Mouse (Mus musculus) cerebellum, postnatal 36 days (tissue): ENCODE results near the gene Atp5b.
"Not testable (repeated sequence)": the region's sequence is repeated elsewhere in the genome, so short reads cannot be mapped to it uniquely, and the experiment has no call there.

ENCODE experiments used
- DNase-seq, 2 experiments: peaks; one replicate each; pipeline ENCODE4 v3.0.0; 2021 to 2022; ENCODE audit warnings: mixed read lengths in 2 of 2

Gene Atp5b

GRCm38 (mm10) chr10:128082880-128083421 is at the start of gene Atp5b:
Atp5b (plus strand) TSS chr10:128083273.
- DNase-seq: peak; percentile 98 to 99

- DNase-seq: peak; percentile 32 to 43
Measured at GRCm38 (mm10) chr10:128036746-128037425, 46.2 kb upstream of the Atp5b start.

GRCm38 (mm10) chr10:128037921-128038320 is 45.2 kb upstream of the Atp5b start:
- DNase-seq: no peak

- no peak for DNase-seq
Measured at GRCm38 (mm10) chr10:128039167-128039566, 43.9 kb upstream of the Atp5b start.

- DNase-seq: no peak
Measured at GRCm38 (mm10) chr10:128039858-128040257, 43.2 kb upstream of the Atp5b start.

GRCm38 (mm10) chr10:128040293-128040692 is 42.8 kb upstream of the Atp5b start:
- DNase-seq: no peak

GRCm38 (mm10) chr10:128041636-128042035 is 41.4 kb upstream of the Atp5b start:
- no peak for DNase-seq

- no peak for DNase-seq
Measured at GRCm38 (mm10) chr10:128042466-128042865, 40.6 kb upstream of the Atp5b start.

- DNase-seq: no peak
Measured at GRCm38 (mm10) chr10:128043041-128043835, 39.8 kb upstream of the Atp5b start.

GRCm38 (mm10) chr10:128048157-128048556 is 34.9 kb upstream of the Atp5b start:
- DNase-seq: no peak

GRCm38 (mm10) chr10:128049741-128050140 is 33.3 kb upstream of the Atp5b start:
- no peak for DNase-seq

GRCm38 (mm10) chr10:128050355-128050754 is 32.7 kb upstream of the Atp5b start:
- DNase-seq: no peak

- no peak for DNase-seq
Measured at GRCm38 (mm10) chr10:128051589-128051988, 31.5 kb upstream of the Atp5b start.

GRCm38 (mm10) chr10:128052136-128052535 is 30.9 kb upstream of the Atp5b start:
- not testable (repeated sequence) for DNase-seq

GRCm38 (mm10) chr10:128053001-128053400 is 30.1 kb upstream of the Atp5b start:
- DNase-seq: no peak

GRCm38 (mm10) chr10:128058184-128058583 is 24.9 kb upstream of the Atp5b start:
- no peak for DNase-seq

- peak; percentile 99 for DNase-seq
Measured at GRCm38 (mm10) chr10:128058601-128059151, 24.4 kb upstream of the Atp5b start, which contains the start of gene Ptges3. Ptges3 (plus strand) TSS chr10:128058954.

GRCm38 (mm10) chr10:128059207-128059981 is 23.7 kb upstream of the Atp5b start:
- DNase-seq: peak; percentile 43 to 49

GRCm38 (mm10) chr10:128061109-128061508 is 22.0 kb upstream of the Atp5b start:
- no peak for DNase-seq

GRCm38 (mm10) chr10:128062221-128062989 is 20.7 kb upstream of the Atp5b start:
- DNase-seq: no peak

GRCm38 (mm10) chr10:128066072-128066471 is 17.0 kb upstream of the Atp5b start:
- no peak for DNase-seq

GRCm38 (mm10) chr10:128069201-128069600 is 13.9 kb upstream of the Atp5b start:
- no peak for DNase-seq
